ENCODE assay signal across 13 mouse cellular contexts in genomic region chr6:48989971-48990370, GRCm38 (mm10). TPM values are rescaled to one million over a fixed set of nuclear protein-coding genes. Genes with fewer than 3 reads are reported as not detected.
"Had no signal": no experiment of that assay in that cellular context is flagged by ENCODE, and none has a peak within 500 bp of the region (broad histone marks: within the 10 kb centered on the region; RNA-seq: fewer than 3 reads in every experiment).

No protein-coding gene starts in this region.

- DNase-seq: retina, postnatal 1 day; right cerebral cortex, adult 18-20 months; right cerebral cortex, postnatal 14 days; right cerebral cortex, postnatal 25 days; right cerebral cortex, postnatal 4 days; spleen, adult 18-20 months; thymus, adult 18-20 months; thymus, adult 2 months; thymus, postnatal 14 days; thymus, postnatal 25 days; thymus, postnatal 36 days; thymus, postnatal 4 days had no signal

RNA-seq across cellular contexts. Expression of gene Svs1, which starts 3.3 kb away (rescaled TPM):
- total RNA-seq: neutrophil, adult 5-6 weeks had no signal

RNA-seq across cellular contexts. Expression of gene Doxl2, which starts 15.2 kb away (rescaled TPM):
- total RNA-seq: neutrophil, adult 5-6 weeks had no signal

RNA-seq across cellular contexts. Expression of gene Gpnmb, which starts 46.4 kb away (rescaled TPM):
- total RNA-seq: neutrophil, adult 5-6 weeks had no signal
